Mouse (Mus musculus) ovary, postnatal 36 days (tissue): ENCODE measurements around the gene Fgf3.
"Not testable (repeated sequence)": the region's sequence is repeated elsewhere in the genome, so short reads cannot be mapped to it uniquely, and the experiment has no call there.

Experiments used
- DNase-seq: peaks from one replicate; pipeline ENCODE4 v3.0.0; 2022; ENCODE audit warnings: low spot score, mixed read lengths

Gene Fgf3

DNA sequence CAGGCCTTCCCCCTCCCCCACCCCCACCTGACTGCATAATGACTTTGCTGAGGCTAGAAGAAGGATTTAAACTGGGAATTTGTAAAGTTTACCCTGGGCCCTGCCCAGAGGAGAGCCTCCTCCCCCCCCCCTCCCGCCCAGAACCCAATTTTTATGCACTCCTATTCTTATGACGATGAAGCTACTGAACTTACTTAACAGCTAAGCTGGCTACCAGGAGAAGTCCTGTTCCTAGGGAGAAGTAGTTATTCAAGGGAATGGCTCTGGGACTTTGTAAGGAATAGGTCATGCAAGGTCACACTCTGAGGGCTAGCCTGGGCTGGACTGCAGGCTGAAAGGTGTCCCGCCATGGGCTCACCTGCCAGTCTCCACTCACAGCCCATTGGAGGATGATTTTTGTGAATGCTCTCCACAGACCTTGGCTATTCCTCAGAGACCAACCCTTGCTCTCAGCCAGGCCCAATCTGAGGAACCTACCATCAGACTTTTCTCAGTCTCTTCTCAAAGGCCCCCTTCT is 20.0 kb downstream of the Fgf3 start:
- no peak for DNase-seq

DNA sequence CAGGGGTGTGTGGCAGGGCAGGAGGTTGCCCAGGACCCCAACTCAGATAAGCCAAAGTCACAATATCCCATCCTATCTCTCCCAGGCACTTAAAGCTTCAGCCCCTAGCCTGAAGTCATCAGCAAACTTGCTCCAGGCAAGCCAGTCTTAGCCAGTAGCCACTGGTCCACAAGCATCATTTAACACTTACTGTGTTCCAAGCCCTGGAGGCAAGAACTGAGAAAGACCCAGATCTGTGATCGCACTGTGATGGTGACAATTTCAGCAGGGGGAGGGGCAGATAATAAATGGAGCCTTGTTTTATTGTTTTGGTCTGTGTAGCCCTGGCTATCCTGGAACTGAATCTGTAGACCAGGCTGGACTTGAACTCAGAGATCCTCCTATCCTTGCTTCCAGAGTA is 20.8 kb downstream of the Fgf3 start:
- DNase-seq: no peak

DNA sequence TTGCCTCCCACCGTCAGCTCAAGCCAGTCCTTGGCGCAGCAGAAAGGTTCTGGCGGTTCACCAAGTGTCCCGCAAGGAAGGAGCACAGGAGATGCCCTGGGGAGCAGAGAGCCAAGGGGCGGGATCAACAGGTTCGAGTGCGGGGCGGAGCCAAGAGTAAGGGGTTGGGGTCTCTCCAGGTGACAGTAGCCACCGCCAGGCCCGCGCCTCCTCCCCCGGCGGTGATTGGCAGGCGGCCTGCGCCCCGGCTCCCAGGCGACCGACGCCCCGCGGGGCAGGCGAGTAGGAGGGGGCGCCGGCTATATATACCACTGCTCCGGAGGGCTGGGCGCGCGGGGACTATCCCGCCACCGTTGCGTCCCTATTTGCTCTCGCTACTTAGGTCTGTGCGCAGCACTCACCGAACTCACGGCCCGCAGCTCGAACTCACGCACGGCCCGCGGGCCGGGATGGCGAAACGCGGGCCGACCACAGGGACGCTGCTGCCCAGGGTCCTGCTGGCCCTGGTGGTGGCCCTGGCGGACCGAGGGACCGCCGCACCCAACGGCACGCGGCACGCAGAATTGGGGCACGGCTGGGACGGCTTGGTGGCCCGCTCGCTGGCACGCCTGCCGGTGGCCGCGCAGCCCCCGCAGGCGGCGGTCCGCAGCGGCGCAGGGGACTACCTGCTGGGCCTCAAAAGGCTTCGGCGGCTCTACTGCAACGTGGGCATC is 23.3 kb downstream of the Fgf3 start:
- DNase-seq: no peak

GRCm38 (mm10) chr7:144861769-144862070 is 23.8 kb downstream of the Fgf3 start:
- DNase-seq: no peak

GRCm38 (mm10) chr7:144862126-144862525 is 24.2 kb downstream of the Fgf3 start:
- no peak for DNase-seq

- DNase-seq: no peak
These were observed 24.8 kb downstream of the Fgf3 start for GRCm38 (mm10) chr7:144862712-144863111.

- no peak for DNase-seq
These were observed 25.3 kb downstream of the Fgf3 start for GRCm38 (mm10) chr7:144863196-144863595.

DNA sequence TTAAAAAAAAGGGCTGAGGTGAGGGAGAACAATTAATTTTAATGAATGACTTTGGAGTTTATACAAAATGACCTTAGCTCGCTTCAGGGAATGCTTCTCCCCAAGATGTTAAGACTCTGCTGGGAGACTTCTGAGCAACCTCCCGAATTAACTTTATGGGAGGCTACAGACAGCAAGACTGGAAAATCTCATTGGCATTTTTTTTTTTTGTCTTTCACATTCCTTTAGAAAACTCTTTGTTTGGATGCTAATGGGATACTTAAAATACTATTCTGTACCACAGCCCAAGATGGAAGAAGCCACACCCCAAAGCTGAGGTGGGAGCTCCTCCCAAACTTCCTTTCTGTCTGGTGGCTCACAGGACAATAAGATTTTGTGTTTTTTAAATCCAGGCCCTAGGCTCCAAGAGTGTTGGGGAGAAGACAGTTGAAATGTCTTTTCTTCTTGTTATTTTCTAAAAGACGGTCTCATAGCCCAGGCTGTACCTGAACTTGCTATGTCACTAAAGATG is 26.3 kb downstream of the Fgf3 start:
- no peak for DNase-seq

DNA sequence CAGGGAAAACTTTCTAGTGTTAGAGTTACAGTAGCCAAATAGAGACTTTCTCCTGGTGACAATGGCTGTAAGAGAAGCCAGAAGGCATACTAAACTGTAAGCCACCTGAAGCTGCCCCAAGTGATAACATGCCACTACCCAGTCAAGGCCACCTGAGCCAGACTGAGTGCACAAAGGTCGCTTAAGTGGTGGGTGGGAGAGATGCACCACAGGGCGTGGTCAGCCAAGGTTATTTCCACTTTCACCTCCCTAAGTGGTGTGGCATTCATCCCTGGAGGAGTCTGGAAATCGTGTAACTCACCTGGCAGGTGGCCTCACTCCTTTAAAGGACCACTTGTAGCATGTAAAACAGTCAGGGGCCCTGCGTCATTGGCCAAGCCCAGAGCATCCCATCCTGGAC is 29.3 kb downstream of the Fgf3 start:
- DNase-seq: no peak

GRCm38 (mm10) chr7:144867602-144868001 is 29.7 kb downstream of the Fgf3 start:
- DNase-seq: no peak

DNA sequence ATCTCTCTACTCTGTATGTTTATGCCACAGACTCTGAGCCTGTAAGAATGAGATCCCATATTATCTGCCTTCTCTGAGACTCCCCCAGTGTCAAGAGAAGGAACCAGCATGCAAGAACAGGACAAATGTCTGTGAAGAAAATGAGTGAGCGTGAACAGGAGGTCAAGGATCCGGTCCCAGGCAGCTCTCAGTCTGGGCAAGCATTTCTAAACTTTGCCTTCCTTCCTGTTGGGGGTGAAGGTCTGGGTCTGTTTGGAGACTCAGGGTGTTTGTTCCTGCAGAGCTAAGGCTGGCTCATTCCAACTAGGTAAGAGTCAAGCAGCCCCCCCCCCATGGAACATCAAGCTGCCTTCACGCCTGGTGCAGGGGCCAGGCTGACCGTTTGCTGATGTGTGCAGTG is 34.5 kb downstream of the Fgf3 start:
- no peak for DNase-seq

- DNase-seq: no peak
These were observed 35.3 kb downstream of the Fgf3 start for GRCm38 (mm10) chr7:144873160-144873559.

GRCm38 (mm10) chr7:144874226-144874625 is 36.3 kb downstream of the Fgf3 start:
- no peak for DNase-seq

- DNase-seq: no peak
These were observed 40.5 kb downstream of the Fgf3 start for GRCm38 (mm10) chr7:144878401-144878800.

GRCm38 (mm10) chr7:144883106-144883505 is 45.2 kb downstream of the Fgf3 start:
- DNase-seq: no peak

GRCm38 (mm10) chr7:144887672-144888071 is 49.8 kb downstream of the Fgf3 start:
- DNase-seq: no peak

GRCm38 (mm10) chr7:144888564-144889299 is 50.8 kb downstream of the Fgf3 start:
- no peak for DNase-seq

GRCm38 (mm10) chr7:144890661-144891060 is 52.8 kb downstream of the Fgf3 start:
- DNase-seq: not testable (repeated sequence)

DNA sequence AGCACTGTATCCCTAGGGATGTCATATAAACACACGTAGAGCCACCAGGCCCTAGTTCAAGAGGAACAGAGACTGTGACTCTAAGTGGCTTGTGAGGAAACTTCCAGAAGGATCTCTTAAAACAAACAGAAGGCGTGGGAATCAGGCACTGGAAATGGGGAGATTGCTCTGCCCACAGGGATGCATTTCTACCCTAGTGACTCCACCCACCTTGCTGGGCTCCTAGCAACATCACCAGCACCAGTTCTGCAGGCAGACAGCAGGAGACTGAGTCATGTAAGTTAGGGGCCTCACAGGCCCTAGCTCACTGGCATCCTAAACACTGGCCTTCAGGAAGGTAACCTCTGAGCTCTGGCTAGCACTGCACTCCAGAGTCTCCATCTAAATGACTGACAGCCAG is 54.0 kb downstream of the Fgf3 start:
- DNase-seq: no peak

DNA sequence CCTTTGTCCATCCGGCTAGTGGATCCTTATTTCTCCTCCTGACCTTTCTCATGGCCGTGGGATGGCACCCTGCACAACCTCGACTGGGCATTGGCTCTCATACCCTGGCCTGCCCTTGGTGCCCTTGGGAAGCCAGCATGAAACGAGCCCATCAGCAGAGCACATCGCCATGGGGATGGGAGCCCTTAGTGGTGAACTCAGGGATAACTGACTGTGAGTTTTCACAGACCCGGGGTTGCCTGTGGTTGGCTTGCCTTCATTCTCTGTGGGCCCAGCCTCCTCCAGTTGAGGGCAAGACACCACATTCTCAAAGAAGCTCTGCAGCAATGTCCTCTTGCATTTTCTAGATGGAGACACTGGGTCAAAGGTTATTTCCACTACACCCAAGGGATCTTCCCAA is 54.4 kb downstream of the Fgf3 start:
- no peak for DNase-seq
